Mouse (Mus musculus): Measurements from ENCODE around the gene Oxsr1. TPM values are rescaled to one million over a fixed set of nuclear protein-coding genes. Genes with fewer than 3 reads are reported as not detected.

Gene Oxsr1
- total and polyA plus RNA-seq, 2 experiments from 2014 or later, result 9.6 to 41.0 TPM

DNA sequence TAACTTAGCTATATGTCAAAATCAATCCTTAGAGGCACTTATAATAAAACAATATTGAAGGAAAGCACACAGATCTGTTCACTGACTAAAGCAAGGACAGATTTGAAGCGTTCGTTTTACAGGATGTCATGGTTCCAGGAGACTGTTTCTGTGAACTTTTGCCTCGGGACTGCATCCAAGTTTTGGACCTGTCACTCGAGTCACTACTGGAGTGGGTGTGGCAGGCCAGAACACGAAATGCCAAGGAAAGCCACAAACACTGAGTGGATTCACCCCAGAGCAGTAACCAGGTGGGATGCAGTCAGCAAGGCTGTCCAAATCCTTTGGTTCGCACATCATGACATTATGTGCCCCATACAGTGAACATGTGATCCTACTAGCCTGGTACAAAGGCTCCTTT, 107.6 kb downstream of the Oxsr1 start:
- Histone ChIP-seq H3K27me3 (ENCODE audit: insufficient read depth, low read length) (no peaks in the 10 kb centered on the region), H3K9ac (replicated peaks; ENCODE audit: low read length) (no peak overlapping the region), H3K4me3 (ENCODE audit: low read length) (no peak overlapping the region), H3K9me3 (ENCODE audit: low read length) (no peaks in the 10 kb centered on the region), H3K4me2 (ENCODE audit: low read depth, low read length) (no peak overlapping the region), H3K4me1 (ENCODE audit: insufficient read depth, low read length) (no peaks in the 10 kb centered on the region), H3K27ac (no peak overlapping the region), H3K36me3 (ENCODE audit: insufficient read depth, low read length) (no peaks in the 10 kb centered on the region)
- ATAC-seq (no peak), DNase-seq (ENCODE audit: low spot score) (no peak)
- 88% methylated on average over 6 of the region's 6 CpGs for WGBS
- TF ChIP-seq CTCF (IDR thresholded peaks at IDR 0.05; ENCODE audit: low read depth), result no peak

DNA sequence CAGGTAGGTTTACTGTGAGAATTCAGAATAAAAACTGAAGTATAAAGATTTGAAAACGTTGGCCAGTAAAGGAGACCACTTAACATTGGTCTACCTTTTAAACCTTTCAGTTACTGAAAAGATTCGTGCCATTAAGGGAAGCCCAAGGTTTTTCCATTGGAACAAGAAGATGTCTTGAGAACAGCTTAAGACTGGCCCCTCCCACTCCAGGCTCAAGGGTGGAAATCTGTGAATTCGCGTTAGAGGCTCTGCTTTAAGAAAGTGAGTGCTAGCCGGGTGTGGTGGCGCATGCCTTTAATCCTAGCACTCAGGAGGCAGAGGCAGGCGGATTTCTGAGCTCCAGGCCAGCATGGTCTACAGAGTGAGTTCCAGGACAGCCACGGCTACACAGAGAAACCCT, 109.2 kb downstream of the Oxsr1 start:
- 84% methylated on average over 8 of the region's 8 CpGs for WGBS
- Histone ChIP-seq H3K4me2 (ENCODE audit: low read depth, low read length) (no peak overlapping the region), H3K4me3 (ENCODE audit: low read length) (no peak overlapping the region), H3K9me3 (ENCODE audit: low read length) (no peaks in the 10 kb centered on the region), H3K9ac (replicated peaks; ENCODE audit: low read length) (no peak overlapping the region), H3K27me3 (ENCODE audit: insufficient read depth, low read length) (no peaks in the 10 kb centered on the region), H3K27ac (no peak overlapping the region), H3K36me3 (ENCODE audit: insufficient read depth, low read length) (no peaks in the 10 kb centered on the region), H3K4me1 (ENCODE audit: insufficient read depth, low read length) (no peaks in the 10 kb centered on the region)
- TF ChIP-seq CTCF (IDR thresholded peaks at IDR 0.05; ENCODE audit: low read depth), result no peak
- DNase-seq (ENCODE audit: low spot score), result no peak
- no peak for ATAC-seq

DNA sequence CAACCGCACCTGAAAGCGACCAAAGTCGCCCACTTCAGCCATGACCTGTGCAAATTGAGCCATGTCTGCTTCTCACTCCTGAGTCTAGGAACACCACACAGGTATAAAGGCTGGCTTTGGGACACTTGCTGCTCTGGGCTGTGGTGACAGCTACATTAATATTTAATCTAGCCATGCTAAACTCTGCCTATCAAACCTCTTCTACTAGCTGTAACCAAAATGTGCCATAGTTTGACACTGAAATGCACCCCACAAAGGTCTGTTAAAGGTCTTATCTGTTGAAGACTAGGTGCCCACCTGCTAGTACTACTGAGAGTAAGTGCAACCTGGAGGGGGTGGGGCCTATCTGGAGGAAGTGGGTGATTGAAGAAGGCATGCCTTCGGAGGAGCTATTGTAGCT, 113.2 kb downstream of the Oxsr1 start, which contains the start of gene Slc22a13:
Gene Slc22a13, minus strand, starts transcription at position 101 of the 400 bp plus-strand sequence.
- no peak within 1 kb of the TSS for H3K4me3 ChIP-seq (ENCODE audit: low read length)
- WGBS, result 91% methylated on average over 4 of the region's 4 CpGs
- H3K4me1 ChIP-seq (ENCODE audit: insufficient read depth, low read length), result no peaks in the 10 kb centered on the region
- DNase-seq (ENCODE audit: low spot score), result no peak
- H3K4me2 ChIP-seq (ENCODE audit: low read depth, low read length), result no peak within 1 kb of the TSS
- no peaks in the 10 kb centered on the region for H3K27me3 ChIP-seq (ENCODE audit: insufficient read depth, low read length)
- no peaks in the 10 kb centered on the region for H3K9me3 ChIP-seq (ENCODE audit: low read length)
- no peak within 1 kb of the TSS for H3K27ac ChIP-seq
- TF ChIP-seq CTCF (IDR thresholded peaks at IDR 0.05; ENCODE audit: low read depth), result no peak
- ATAC-seq, result no peak
- no peak within 1 kb of the TSS for H3K9ac ChIP-seq (replicated peaks; ENCODE audit: low read length)
- H3K36me3 ChIP-seq (ENCODE audit: insufficient read depth, low read length), result no peaks in the 10 kb centered on the region

DNA sequence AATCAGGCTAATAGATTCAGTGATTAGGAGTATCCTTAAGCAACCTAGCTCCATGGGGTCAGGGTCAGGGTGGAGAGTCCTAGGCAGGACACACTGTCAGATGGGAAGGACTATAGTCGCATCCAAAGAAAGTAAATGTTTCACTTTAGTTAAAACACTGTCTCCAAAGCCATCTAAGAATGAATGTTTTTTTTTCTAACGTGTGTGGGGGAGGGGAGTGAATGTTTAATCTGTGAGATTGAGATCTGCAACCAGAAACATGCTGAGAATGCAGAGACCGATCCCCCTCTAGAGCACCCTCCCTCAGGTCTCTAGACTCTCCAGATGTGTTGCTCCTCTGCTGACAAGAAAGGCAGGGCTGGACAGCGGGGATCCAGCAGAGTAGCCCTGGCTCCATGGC, 115.1 kb downstream of the Oxsr1 start:
- Histone ChIP-seq H3K27ac (no peak overlapping the region), H3K4me3 (ENCODE audit: low read length) (no peak overlapping the region), H3K4me2 (ENCODE audit: low read depth, low read length) (no peak overlapping the region), H3K4me1 (ENCODE audit: insufficient read depth, low read length) (no peaks in the 10 kb centered on the region), H3K27me3 (ENCODE audit: insufficient read depth, low read length) (no peaks in the 10 kb centered on the region), H3K9me3 (ENCODE audit: low read length) (no peaks in the 10 kb centered on the region), H3K36me3 (ENCODE audit: insufficient read depth, low read length) (no peaks in the 10 kb centered on the region), H3K9ac (replicated peaks; ENCODE audit: low read length) (no peak overlapping the region)
- no peak for TF ChIP-seq CTCF (IDR thresholded peaks at IDR 0.05; ENCODE audit: low read depth)
- ATAC-seq (no peak), DNase-seq (ENCODE audit: low spot score) (no peak)
- WGBS, result 80% methylated on average over 4 of the region's 4 CpGs

DNA sequence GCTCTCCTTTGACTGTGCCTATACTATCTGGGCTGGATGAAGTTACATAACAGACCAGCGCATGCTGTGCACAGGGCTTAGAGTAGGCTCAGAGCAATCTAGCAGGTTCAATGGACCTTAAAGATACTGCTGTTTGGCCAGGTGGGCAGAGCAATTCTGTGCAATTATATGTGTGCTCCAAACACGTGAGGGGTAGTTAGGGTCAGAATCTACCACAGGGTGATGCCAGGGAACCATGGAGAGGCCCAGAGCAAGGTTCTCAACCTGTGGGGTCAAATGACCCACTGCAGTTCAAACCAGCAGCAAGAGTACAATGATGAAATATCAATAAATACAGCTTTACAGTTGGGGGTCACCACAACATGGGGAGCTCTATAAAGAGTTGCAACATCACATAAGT, 115.6 kb downstream of the Oxsr1 start:
- DNase-seq (ENCODE audit: low spot score), result no peak
- Histone ChIP-seq H3K9me3 (ENCODE audit: low read length) (no peaks in the 10 kb centered on the region), H3K9ac (replicated peaks; ENCODE audit: low read length) (no peak overlapping the region), H3K36me3 (ENCODE audit: insufficient read depth, low read length) (no peaks in the 10 kb centered on the region), H3K27ac (no peak overlapping the region), H3K27me3 (ENCODE audit: insufficient read depth, low read length) (no peaks in the 10 kb centered on the region), H3K4me3 (ENCODE audit: low read length) (no peak overlapping the region), H3K4me2 (ENCODE audit: low read depth, low read length) (no peak overlapping the region), H3K4me1 (ENCODE audit: insufficient read depth, low read length) (no peaks in the 10 kb centered on the region)
- TF ChIP-seq CTCF (IDR thresholded peaks at IDR 0.05; ENCODE audit: low read depth), result no peak
- WGBS, result 88% methylated on average over 2 of the region's 2 CpGs
- no peak for ATAC-seq

DNA sequence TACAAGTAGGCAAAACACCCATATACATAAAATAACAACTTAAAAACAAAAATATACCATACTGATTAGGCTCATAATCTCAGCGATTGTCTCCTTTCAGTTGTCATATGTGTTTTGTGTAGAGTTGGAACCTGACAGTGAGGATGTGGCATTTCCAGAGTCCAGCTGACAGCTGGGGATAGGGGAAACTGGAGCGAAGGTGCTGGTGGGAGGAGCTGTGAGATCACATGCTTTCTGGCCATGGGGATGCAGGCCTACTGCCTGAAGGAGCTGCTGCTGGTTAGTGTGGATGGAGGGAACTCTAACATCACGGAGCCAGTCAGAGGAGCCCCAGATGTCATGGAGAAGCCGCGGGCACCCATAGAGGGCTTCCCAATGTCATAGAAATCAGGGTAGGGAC, 116.5 kb downstream of the Oxsr1 start:
- ATAC-seq (no peak), DNase-seq (ENCODE audit: low spot score) (no peak)
- Histone ChIP-seq H3K27me3 (ENCODE audit: insufficient read depth, low read length) (no peaks in the 10 kb centered on the region), H3K27ac (no peak overlapping the region), H3K4me3 (ENCODE audit: low read length) (no peak overlapping the region), H3K4me2 (ENCODE audit: low read depth, low read length) (no peak overlapping the region), H3K9me3 (ENCODE audit: low read length) (no peaks in the 10 kb centered on the region), H3K4me1 (ENCODE audit: insufficient read depth, low read length) (no peaks in the 10 kb centered on the region), H3K9ac (replicated peaks; ENCODE audit: low read length) (no peak overlapping the region), H3K36me3 (ENCODE audit: insufficient read depth, low read length) (no peaks in the 10 kb centered on the region)
- WGBS, result 93% methylated on average over 5 of the region's 5 CpGs
- TF ChIP-seq CTCF (IDR thresholded peaks at IDR 0.05; ENCODE audit: low read depth), result no peak

DNA sequence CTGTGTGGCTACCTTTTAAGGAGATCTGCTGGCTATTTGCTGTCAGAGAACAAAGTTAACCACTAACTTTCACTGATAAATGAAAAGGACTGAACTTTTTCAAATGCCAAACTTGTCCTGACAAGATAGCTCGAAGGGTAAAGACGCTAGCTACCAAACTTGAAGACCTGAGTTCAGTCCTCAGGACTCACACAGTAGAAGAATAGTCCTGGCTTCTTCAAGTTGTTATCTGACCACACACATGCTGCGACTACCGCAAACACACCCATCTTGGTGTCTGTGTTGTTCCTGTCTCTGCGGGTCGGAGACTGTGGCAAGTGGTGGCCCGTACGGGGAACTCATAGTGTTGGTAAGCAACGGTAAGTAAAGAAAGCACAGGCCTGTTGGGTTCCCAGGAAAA, 118.6 kb downstream of the Oxsr1 start:
- ATAC-seq (no peak), DNase-seq (ENCODE audit: low spot score) (no peak)
- no peak for TF ChIP-seq CTCF (IDR thresholded peaks at IDR 0.05; ENCODE audit: low read depth)
- H3K27ac ChIP-seq, result no peak overlapping the region
- H3K4me2 ChIP-seq (ENCODE audit: low read depth, low read length), result no peak overlapping the region
- no peaks in the 10 kb centered on the region for H3K27me3 ChIP-seq (ENCODE audit: insufficient read depth, low read length)
- H3K9ac ChIP-seq (replicated peaks; ENCODE audit: low read length), result no peak overlapping the region
- 96% methylated on average over 9 of the region's 9 CpGs for WGBS
- H3K4me3 ChIP-seq (ENCODE audit: low read length), result no peak overlapping the region
- H3K36me3 ChIP-seq (ENCODE audit: insufficient read depth, low read length), result no peaks in the 10 kb centered on the region
- no peaks in the 10 kb centered on the region for H3K4me1 ChIP-seq (ENCODE audit: insufficient read depth, low read length)
- no peaks in the 10 kb centered on the region for H3K9me3 ChIP-seq (ENCODE audit: low read length)

Data from hindbrain, postnatal 0 days (tissue).